Mouse (Mus musculus) ovary, postnatal 14 days (tissue): ENCODE measurements around the gene Erc2.

ENCODE experiments used
- DNase-seq: peaks from one replicate; pipeline ENCODE4 v3.0.0; 2022; ENCODE audit warnings: low spot score

The Erc2 gene

DNA sequence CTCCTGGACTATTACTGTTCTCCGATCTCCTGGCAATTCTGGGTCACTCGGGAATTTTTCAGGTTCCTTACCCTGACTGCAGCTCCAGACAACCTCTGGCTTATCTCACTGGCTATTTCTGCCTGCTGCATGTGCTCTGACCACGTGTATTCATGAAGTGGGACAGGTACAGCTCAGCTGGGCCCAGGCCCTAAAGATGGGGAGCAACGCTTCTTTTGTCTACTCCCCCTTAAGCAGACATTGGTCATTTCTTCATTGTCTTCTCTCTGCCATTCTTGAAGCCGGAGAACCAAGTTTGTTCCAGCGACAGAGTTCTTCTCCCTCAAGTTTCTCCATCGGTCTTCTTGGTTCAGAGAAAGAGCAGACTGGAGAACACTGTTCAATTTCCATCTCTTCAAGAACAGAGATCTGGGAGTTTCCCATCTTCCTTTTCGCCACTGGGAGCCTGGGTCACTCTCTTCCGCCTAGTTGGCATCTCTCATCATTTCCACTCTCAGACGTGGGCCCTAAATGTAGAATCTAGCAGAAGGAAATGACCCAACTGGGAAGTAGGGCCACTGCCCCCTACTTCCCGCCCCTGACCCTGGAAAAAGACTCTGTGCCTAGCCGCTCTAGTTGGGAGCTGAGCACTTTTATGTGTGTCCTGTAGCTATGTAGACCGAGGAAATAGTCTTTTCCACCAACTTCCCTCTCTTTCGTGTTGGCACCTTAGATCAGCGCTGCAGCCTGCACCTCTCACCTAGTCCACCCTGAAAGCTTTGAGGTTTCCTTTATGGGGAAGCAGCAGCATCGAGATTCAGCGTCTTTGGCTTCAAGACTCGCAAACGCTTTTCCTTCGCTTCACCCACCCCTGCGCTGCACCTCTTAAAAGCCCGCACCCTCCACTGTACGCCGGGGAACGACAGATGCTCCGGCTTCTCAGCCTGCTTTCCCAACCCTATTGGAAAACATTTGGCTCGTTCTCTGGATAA lies 886.3 kb downstream of the Erc2 start:
- no peak for DNase-seq

DNA sequence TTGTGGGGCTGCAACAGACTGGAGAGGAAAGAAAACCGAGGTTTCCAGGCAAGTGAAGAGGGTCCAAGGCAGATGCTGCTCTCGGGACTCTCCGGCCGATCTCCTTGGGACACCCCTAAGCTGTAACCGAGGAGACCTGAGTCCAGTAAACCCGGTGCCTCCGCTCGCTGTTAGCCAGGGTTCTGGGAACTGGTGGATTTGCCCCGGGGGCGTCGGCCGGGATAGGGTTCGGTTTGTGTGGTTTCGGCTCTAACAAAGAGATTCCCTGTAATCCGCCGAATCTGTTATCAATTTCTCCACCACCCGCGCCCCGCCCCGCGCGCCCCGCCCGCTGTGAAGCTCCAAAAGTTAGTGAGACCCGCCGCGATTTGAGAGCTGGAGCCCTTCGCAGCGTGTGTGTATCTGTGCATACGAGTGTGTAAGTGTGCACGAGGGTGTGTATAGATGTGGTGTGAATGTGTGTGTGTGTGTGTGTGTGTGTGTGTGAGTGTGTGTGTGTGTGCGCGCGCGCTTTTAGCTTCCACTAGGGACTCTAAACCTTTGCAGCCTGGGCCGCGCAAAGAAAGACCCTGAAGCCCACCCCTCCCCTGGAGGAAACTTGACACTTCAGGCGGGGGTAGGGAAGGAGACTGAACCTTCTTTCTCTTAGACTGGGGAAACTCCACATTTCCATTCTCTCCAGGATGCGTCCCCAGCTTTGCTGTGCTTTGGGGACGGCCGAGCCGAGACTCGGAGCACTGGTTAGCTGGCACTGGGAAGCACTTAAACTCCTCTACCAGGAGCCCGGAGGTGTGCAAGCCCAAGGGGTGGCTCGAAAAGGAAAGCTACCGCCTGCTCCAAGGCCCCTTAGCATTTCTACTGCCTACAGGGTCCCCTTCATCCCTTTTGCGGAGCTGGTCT lies 887.5 kb downstream of the Erc2 start:
- DNase-seq, result no peak

DNA sequence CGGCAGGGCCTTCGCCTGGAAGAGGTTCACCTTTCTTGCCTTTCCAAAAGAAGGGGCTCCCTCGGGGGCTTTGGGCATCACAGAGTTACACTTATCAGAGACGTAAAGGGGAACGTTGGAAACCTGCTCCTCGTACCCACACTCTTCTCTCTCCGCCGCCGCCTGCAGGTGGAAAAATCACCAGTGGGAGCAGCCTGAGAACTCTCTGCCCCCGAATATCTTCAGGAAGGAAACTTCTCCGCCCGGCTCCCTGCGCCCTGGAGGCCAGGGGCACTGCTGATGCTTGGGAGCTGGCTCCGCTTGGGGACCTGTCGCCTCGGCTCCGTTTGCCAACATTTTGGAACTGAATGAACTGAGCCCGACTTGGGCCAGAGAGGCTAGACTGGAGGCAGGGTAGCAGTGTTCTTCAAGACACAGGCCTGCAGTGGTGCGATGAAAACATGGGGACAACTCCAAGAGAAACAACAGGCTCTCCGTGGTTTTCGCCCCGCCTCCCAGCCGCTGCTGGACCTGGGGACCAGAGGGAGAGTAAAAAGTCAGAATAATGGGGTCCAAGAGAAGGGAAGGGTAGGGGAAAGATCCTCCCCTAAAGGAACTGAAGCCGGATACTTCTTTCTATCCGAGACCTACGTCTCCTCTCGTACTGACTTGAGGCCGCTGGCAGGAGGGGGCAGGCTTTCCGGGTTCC lies 888.3 kb downstream of the Erc2 start:
- DNase-seq, result no peak

DNA sequence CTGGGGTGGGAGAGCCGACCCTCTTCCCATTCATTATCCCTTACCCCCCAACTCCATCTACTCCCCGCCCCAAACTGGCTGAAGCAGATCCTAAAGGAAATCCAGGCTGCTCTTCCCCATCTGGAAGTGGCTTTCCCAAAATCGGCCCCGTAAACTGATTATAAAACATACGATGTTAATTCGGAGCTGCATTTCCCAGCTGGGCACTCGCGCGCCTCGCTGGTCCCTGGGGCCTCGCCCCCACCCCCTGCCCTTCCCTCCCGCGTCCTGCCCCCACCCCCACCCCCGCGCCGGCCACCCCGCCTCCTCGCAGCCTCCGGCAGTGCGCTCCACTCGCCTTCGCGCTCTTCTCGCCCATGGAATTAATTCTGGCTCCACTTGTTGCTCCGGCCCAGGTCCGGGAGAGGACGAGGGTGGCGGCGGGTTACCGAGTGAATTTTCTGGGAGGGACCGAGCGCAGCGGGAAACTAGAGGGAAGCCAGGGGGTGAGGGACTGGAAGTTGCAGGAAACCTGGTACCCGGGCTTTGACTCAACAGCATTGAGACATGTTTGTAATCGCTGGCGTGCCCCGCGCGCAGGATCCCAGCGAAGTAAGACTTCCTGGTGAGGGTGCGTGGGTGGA lies 888.9 kb downstream of the Erc2 start:
- no peak for DNase-seq

DNA sequence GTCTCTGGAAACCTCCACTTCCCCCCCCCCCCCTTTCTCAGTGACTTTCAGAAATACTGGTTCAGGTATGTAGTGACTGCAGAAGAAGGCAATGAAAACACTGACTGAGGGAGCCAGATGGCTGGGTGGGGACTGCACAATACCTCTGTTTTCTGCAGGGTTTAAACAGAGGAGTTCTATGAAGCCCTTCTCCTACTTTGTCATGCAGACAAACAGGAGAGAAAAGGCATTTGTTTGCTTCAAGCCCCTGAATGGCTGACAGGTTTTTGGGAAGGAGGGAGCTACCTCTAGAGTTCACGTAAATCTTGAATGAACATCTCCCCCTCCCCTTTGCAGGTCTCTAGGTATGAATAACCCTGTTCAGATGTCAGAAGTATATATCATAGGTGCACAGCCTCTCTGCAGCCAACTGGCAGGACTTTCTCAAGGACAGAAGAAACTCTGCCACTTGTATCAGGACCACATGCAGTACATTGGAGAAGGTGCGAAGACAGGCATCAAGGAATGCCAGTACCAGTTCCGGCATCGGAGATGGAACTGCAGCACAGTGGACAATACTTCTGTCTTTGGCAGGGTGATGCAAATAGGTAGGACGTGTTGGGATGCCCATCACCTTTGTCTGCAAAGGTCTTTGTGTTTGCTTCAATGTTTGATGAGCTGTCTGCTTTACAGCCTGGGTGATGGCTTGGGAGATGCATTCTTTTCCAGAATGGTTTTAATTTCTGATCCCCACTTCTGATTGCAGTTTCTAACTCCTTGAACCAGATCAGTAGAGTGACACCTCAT lies 890.8 kb downstream of the Erc2 start:
- DNase-seq, result no peak

DNA sequence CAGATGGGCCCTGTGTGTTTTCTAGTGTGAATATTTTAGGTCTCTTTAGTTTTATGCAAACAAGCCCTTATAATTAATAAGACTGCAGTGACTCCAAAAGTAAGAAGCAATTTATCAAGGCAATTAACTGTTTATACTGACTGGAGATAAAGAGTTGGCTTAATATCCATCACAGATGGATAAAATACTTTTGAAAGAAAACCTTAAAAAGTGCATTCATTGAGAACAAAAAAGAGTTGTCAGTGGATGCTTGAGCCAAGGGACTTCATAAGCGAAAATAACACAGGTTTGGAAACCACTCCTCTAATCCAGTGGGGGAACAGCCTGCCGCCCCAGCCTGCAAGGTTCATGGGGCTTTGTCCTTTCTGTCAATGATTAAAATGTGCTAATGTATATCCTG lies 891.9 kb downstream of the Erc2 start:
- DNase-seq, result no peak

DNA sequence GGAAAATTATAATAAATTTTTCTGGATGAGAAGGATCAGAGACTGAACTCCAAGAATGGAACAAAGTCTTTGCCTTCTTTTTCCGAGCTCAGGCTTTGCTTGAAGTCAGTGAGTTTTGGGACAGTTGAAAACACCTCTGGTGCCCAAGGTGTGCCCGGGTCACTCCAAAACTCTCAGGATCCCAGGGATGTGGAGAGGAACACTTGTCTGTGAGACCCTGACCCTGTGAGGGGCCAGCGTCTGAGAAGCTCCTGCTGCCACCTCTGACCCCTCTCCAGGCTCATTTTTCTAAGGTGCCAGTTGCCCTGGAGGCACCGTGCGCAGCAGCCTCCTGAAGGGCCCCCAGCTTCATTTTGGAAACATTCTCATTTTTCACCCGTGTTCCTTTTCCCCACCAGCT lies 893.1 kb downstream of the Erc2 start:
- no peak for DNase-seq

DNA sequence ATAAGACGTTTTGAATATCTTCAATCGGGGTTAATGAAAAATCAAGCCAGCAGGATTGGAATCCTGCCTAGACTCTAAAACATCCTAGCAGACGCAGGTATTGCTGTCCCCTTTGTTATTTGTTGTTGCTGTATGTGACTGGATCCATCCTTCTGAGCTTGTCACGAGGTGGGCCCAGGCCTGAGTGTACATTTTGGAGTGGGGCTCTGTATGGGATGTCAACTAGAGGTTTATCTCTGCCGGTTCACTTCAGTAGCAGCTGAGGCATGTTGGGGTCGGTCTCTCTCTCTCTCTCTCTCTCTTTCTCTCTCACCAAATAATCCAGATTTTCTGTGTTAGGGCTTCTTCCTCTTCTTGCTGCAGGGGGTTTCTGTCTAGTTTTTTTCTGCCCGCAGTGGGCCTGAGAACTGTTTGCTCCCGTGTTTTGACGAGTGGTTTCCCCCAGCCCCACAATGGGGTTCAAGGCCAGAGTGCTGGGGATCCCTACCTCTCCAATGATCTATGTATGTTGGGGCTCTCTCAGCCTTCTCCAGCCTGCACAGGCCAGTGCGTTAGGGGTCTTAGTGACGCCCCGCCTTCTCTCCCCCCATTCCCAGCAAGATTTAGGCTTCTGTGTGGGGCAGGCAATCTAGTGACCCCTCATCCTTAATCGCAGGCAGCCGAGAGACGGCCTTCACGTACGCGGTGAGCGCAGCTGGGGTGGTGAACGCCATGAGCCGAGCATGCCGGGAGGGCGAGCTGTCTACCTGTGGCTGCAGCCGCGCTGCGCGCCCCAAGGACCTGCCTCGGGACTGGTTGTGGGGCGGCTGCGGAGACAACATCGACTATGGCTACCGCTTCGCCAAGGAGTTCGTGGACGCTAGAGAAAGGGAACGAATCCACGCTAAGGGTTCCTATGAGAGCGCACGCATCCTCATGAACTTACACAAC lies 895.7 kb downstream of the Erc2 start:
- DNase-seq, result no peak

DNA sequence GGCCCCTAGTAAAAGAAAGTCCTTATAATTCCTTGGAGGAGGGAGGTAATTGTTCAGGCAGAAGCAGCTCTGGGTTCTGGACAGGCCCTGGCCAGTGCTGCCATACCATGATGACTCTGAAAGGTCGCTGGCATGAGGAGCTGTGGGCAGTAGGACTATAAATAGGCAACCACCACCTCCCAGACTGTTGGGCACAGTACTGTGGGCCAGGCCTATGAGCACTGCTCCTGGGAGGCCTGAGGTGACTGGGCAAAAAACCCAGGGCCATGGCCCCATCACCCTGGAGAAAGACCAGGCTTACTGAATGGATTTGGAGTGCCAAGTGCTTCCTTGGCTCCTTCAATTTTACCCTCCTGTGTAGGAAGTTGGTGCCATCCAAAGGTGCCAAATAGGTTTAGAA lies 898.9 kb downstream of the Erc2 start:
- no peak for DNase-seq

DNA sequence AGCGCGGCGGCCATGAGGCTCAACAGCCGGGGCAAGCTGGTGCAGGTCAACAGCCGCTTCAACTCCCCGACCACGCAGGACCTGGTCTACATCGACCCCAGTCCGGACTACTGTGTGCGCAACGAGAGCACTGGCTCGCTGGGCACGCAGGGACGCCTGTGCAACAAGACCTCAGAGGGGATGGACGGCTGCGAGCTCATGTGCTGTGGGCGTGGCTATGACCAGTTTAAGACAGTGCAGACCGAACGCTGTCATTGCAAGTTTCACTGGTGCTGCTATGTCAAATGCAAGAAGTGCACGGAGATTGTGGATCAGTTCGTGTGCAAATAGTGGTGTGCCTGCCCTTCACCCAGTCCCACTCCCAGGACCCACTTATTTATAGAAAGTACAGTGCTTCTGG lies 900.4 kb downstream of the Erc2 start:
- DNase-seq, result no peak

DNA sequence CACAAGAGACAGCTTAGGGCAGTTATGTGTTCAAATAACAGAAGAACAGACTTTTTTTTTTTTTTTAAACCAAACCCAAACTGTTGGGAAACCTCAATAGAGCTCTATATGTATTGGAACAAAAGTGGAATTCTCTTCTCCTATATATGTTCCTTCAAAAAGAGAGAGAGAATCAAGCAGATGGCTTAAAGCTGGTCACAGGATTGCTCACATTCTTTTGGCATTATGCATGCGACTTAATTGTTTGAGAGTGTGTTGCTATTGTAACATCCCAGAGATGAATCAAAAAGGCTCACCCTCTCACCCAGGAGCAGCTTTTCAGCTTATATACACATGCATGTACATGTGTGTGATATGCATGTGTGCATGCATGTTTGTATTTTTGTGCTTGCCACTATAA lies 903.3 kb downstream of the Erc2 start:
- DNase-seq, result no peak
